Comparison of ENCODE assay signal across 17 mouse cellular contexts in the genomic region with DNA sequence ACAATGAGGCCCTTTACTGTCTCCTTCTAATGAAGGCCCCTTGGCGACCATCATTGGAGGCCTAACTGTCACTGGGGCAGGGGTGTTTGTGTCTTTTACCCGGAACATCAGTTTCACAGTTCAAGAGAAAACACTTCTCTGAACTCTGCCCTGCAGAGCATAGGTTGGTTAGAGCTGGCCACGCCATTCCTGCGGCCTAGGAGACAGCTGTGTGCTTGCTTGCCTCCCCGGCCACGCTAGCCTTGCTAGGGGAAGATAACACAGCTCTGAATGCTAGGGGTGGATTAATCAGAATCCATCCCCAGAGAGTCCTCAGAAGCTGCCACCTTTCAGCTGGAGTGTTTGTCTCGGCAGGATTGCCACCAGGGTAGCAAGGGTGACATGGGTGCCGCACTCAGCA. TPM values are rescaled to one million over a fixed set of nuclear protein-coding genes. Genes with fewer than 3 reads are reported as not detected.
DNase-seq lines count a peak whose midpoint lies in the region; ATAC-seq lines count a peak whose summit lies in the region.
"Had no signal": no experiment of that assay in that cellular context is flagged by ENCODE, and none has a peak within 500 bp of the region (broad histone marks: within the 10 kb centered on the region; RNA-seq: fewer than 3 reads in every experiment).

No protein-coding gene starts in this region.

- no peaks in the 10 kb centered on the region for H3K27me3 ChIP-seq in kidney, embryonic 14.5 days (ENCODE audit: control insufficient read depth, insufficient read depth, low read length)
- H3K27me3 ChIP-seq in liver, embryonic 13.5 days, result no peaks in the 10 kb centered on the region
- H3K27me3 ChIP-seq: embryonic facial prominence, embryonic 13.5 days; hindbrain, embryonic 15.5 days; lung, embryonic 15.5 days had no signal

- H3K4me1 ChIP-seq in kidney, embryonic 14.5 days (ENCODE audit: control insufficient read depth, insufficient read depth, low read length), result 0 out of 2 replicates have a peak, but pooled peaks cover 4% of the 10 kb centered on the region
- peaks cover 38% of the 10 kb centered on the region for H3K4me1 ChIP-seq in liver, embryonic 13.5 days (replicated peaks)
- H3K4me1 ChIP-seq: heart, embryonic 12.5 days; hindbrain, embryonic 15.5 days; lung, embryonic 15.5 days had no signal

- no peak for ATAC-seq in kidney, embryonic 14.5 days (ENCODE audit: low FRiP score, low TSS enrichment)
- peak; percentile 83 for ATAC-seq in liver, embryonic 13.5 days (ENCODE audit: low read depth)

- no peak overlapping the region for H3K4me3 ChIP-seq in kidney, embryonic 14.5 days (ENCODE audit: low read length)
- H3K4me3 ChIP-seq in liver, embryonic 13.5 days (replicated peaks), result no peak overlapping the region
- H3K4me3 ChIP-seq: embryonic facial prominence, embryonic 13.5 days; heart, embryonic 12.5 days; hindbrain, embryonic 15.5 days; layer of hippocampus, adult 2 months; lung, embryonic 15.5 days had no signal

- H3K4me2 ChIP-seq in kidney, embryonic 14.5 days (replicated peaks; ENCODE audit: low read depth, low read length), result no peak overlapping the region
- no peak overlapping the region for H3K4me2 ChIP-seq in liver, embryonic 13.5 days
- H3K4me2 ChIP-seq: embryonic facial prominence, embryonic 13.5 days; heart, embryonic 12.5 days; hindbrain, embryonic 15.5 days; lung, embryonic 15.5 days had no signal

- no peak overlapping the region for H3K9ac ChIP-seq in kidney, embryonic 14.5 days (ENCODE audit: low read depth, low read length)
- no peak overlapping the region; the same call in 1 of the 2 replicates for H3K9ac ChIP-seq in liver, embryonic 13.5 days
- H3K9ac ChIP-seq: embryonic facial prominence, embryonic 13.5 days; heart, embryonic 12.5 days; hindbrain, embryonic 15.5 days; lung, embryonic 15.5 days had no signal

- no peaks in the 10 kb centered on the region for H3K9me3 ChIP-seq in kidney, embryonic 14.5 days (ENCODE audit: control insufficient read depth, low read length)
- no peaks in the 10 kb centered on the region for H3K9me3 ChIP-seq in liver, embryonic 13.5 days (replicated peaks)
- H3K9me3 ChIP-seq: embryonic facial prominence, embryonic 13.5 days; heart, embryonic 12.5 days; hindbrain, embryonic 15.5 days; lung, embryonic 15.5 days had no signal

- H3K27ac ChIP-seq in kidney, embryonic 14.5 days (ENCODE audit: low read depth, low read length), result no peak overlapping the region
- peak overlapping the region; percentile 8 for H3K27ac ChIP-seq in liver, embryonic 13.5 days
- H3K27ac ChIP-seq: embryonic facial prominence, embryonic 13.5 days; hindbrain, embryonic 15.5 days; layer of hippocampus, adult 2 months; lung, embryonic 15.5 days had no signal

- DNase-seq in kidney, adult 8-10 months, result peak; percentile 54 to 61
- DNase-seq in kidney, postnatal 10 days, result peak; percentile 29
- peak; percentile 22 for DNase-seq in liver, embryonic 13.5 days
- DNase-seq in yolk sac, embryonic 10.5 days (ENCODE audit: low spot score), result peak; percentile 47
- DNase-seq in testis, postnatal 14 days (ENCODE audit: low spot score), result no peak
- DNase-seq in testis, postnatal 10 days (ENCODE audit: low spot score), result no peak
- no peak for DNase-seq in adrenal gland, postnatal 10 days
- DNase-seq: adrenal gland, postnatal 14 days; cerebellum, adult 9-10 months; midbrain, embryonic 14.5 days; spleen, adult 18-20 months had no signal

- H3K36me3 ChIP-seq in kidney, embryonic 14.5 days (ENCODE audit: control insufficient read depth, insufficient read depth, low read length), result peaks cover 3% of the 10 kb centered on the region; the same call in 1 of the 2 replicates
- no peaks in the 10 kb centered on the region for H3K36me3 ChIP-seq in liver, embryonic 13.5 days
- H3K36me3 ChIP-seq: hindbrain, embryonic 15.5 days had no signal

- 80% methylated on average over 8 of the region's 8 CpGs for WGBS in kidney, embryonic 14.5 days
- 31% methylated on average over 8 of the region's 8 CpGs for WGBS in liver, embryonic 13.5 days (ENCODE audit: insufficient replicate concordance)

RNA-seq across cellular contexts. Expression of a gene that starts 36.8 kb away (rescaled TPM):
- polyA plus RNA-seq in kidney, embryonic 14.5 days (2014; fragmentation: Nextera tagmentation; extraction: Ambion mirVana), result 2.8 and 5.5 TPM in 2 replicates
- polyA plus RNA-seq in liver, embryonic 13.5 days (2015; fragmentation: Nextera tagmentation; extraction: Ambion mirVana), result 41.7 and 45.2 TPM in 2 replicates
- total RNA-seq in adrenal gland, postnatal 10 days (2021), result 100 to 1,000 TPM; 190 to 302 TPM

Comparison
In these comparisons a context has a peak if more than half of its experiments do, and no peak if none do; other contexts are left out.
1. DNase-seq: peak in kidney, adult 8-10 months (2 of 2), kidney, postnatal 10 days (single experiment), liver, embryonic 13.5 days (single experiment) and yolk sac, embryonic 10.5 days (single experiment); none in testis, postnatal 14 days (single experiment), testis, postnatal 10 days (single experiment) and adrenal gland, postnatal 10 days (single experiment).